Mouse (Mus musculus): Measurements from ENCODE around the gene Elmsan1.

Elmsan1 gene

GRCm38 (mm10) chr12:84176126-84176769 is 42.4 kb downstream of the Elmsan1 start:
- peak in 1 of 2 experiments; percentile 29 for DNase-seq (ENCODE audit: low spot score in 2 of 2)

GRCm38 (mm10) chr12:84175659-84176061 is 43.0 kb downstream of the Elmsan1 start:
- DNase-seq (ENCODE audit: low spot score in 2 of 2): peak in 1 of 2 experiments; percentile 64

GRCm38 (mm10) chr12:84174871-84175270 is 43.8 kb downstream of the Elmsan1 start:
- no peak for DNase-seq (ENCODE audit: low spot score in 2 of 2)

GRCm38 (mm10) chr12:84174190-84174811 is 44.4 kb downstream of the Elmsan1 start:
- DNase-seq (ENCODE audit: low spot score in 2 of 2): peak in 1 of 2 experiments; percentile 43

GRCm38 (mm10) chr12:84173309-84173915 is 45.3 kb downstream of the Elmsan1 start:
- no peak for DNase-seq (ENCODE audit: low spot score in 2 of 2)

- DNase-seq (ENCODE audit: low spot score in 2 of 2): no peak
These were observed 45.8 kb downstream of the Elmsan1 start for GRCm38 (mm10) chr12:84172862-84173261.

- DNase-seq (ENCODE audit: low spot score in 2 of 2): no peak
These were observed 46.5 kb downstream of the Elmsan1 start for GRCm38 (mm10) chr12:84172216-84172615.

GRCm38 (mm10) chr12:84170610-84171009 is 48.1 kb downstream of the Elmsan1 start:
- no peak for DNase-seq (ENCODE audit: low spot score in 2 of 2)

- DNase-seq (ENCODE audit: low spot score in 2 of 2): no peak
These were observed 52.9 kb downstream of the Elmsan1 start for GRCm38 (mm10) chr12:84165631-84166373.

- peak in 1 of 2 experiments; percentile 17 for DNase-seq (ENCODE audit: low spot score in 2 of 2)
These were observed 55.0 kb downstream of the Elmsan1 start for GRCm38 (mm10) chr12:84163586-84164110.

GRCm38 (mm10) chr12:84163133-84163532 is 55.5 kb downstream of the Elmsan1 start:
- peak; percentile 24 to 40 for DNase-seq (ENCODE audit: low spot score in 2 of 2)

GRCm38 (mm10) chr12:84161616-84162433 is 56.9 kb downstream of the Elmsan1 start:
- no peak for DNase-seq (ENCODE audit: low spot score in 2 of 2)

GRCm38 (mm10) chr12:84161116-84161515 is 57.6 kb downstream of the Elmsan1 start:
- no peak for DNase-seq (ENCODE audit: low spot score in 2 of 2)

GRCm38 (mm10) chr12:84160491-84160890 is 58.2 kb downstream of the Elmsan1 start:
- DNase-seq (ENCODE audit: low spot score in 2 of 2): no peak

GRCm38 (mm10) chr12:84158156-84158555 is 60.5 kb downstream of the Elmsan1 start:
- peak in 1 of 2 experiments; percentile 17 for DNase-seq (ENCODE audit: low spot score in 2 of 2)

- no peak for DNase-seq (ENCODE audit: low spot score in 2 of 2)
These were observed 62.5 kb downstream of the Elmsan1 start for GRCm38 (mm10) chr12:84156210-84156609.

GRCm38 (mm10) chr12:84155523-84155871 is 63.2 kb downstream of the Elmsan1 start:
- DNase-seq (ENCODE audit: low spot score in 2 of 2): no peak

- DNase-seq (ENCODE audit: low spot score in 2 of 2): peak; percentile 18 to 54
These were observed 63.7 kb downstream of the Elmsan1 start for GRCm38 (mm10) chr12:84154786-84155522.

GRCm38 (mm10) chr12:84153414-84153813 is 65.3 kb downstream of the Elmsan1 start:
- no peak for DNase-seq (ENCODE audit: low spot score in 2 of 2)
